Mouse (Mus musculus): ENCODE data around the gene Cdh10. TPM values are rescaled to one million over a fixed set of nuclear protein-coding genes. Genes with fewer than 3 reads are reported as not detected.

Gene Cdh10
- polyA plus RNA-seq, 1 experiment from 2014 or later: 0.98 TPM

- 86% methylated on average over 3 of the region's 3 CpGs for WGBS
- Histone ChIP-seq H3K4me2 (no peak overlapping the region), H3K9ac (no peak overlapping the region), H3K9me3 (replicated peaks) (no peaks in the 10 kb centered on the region), H3K27me3 (replicated peaks) (no peaks in the 10 kb centered on the region), H3K4me3 (no peak overlapping the region), H3K36me3 (no peaks in the 10 kb centered on the region), H3K4me1 (replicated peaks) (no peaks in the 10 kb centered on the region), H3K27ac (ENCODE audit: poor library complexity, severe bottlenecking) (no peak overlapping the region)
- no peak for ATAC-seq (ENCODE audit: insufficient number of reproducible peaks, low FRiP score)
Measured at GRCm38 (mm10) chr15:18984891-18985290, 166.1 kb downstream of the Cdh10 start.

- Histone ChIP-seq H3K9ac (no peak overlapping the region), H3K4me2 (no peak overlapping the region), H3K4me1 (replicated peaks) (no peaks in the 10 kb centered on the region), H3K27me3 (replicated peaks) (no peaks in the 10 kb centered on the region), H3K36me3 (no peaks in the 10 kb centered on the region), H3K9me3 (replicated peaks) (no peaks in the 10 kb centered on the region), H3K27ac (ENCODE audit: poor library complexity, severe bottlenecking) (no peak overlapping the region), H3K4me3 (no peak overlapping the region)
- no peak for ATAC-seq (ENCODE audit: insufficient number of reproducible peaks, low FRiP score)
- WGBS: 76% methylated on average over 1 of the region's 1 CpGs
Measured at GRCm38 (mm10) chr15:18987671-18988070, 168.9 kb downstream of the Cdh10 start.

- no peaks in the 10 kb centered on the region for H3K4me1 ChIP-seq (replicated peaks)
- no peaks in the 10 kb centered on the region for H3K36me3 ChIP-seq
- ATAC-seq (ENCODE audit: insufficient number of reproducible peaks, low FRiP score): no peak
- H3K4me2 ChIP-seq: no peak overlapping the region
- H3K9me3 ChIP-seq (replicated peaks): no peaks in the 10 kb centered on the region
- no peaks in the 10 kb centered on the region for H3K27me3 ChIP-seq (replicated peaks)
- H3K4me3 ChIP-seq: no peak overlapping the region
- H3K9ac ChIP-seq: no peak overlapping the region
- H3K27ac ChIP-seq (ENCODE audit: poor library complexity, severe bottlenecking): no peak overlapping the region
Measured at GRCm38 (mm10) chr15:18993512-18993911, 174.8 kb downstream of the Cdh10 start.

GRCm38 (mm10) chr15:18994294-18994693, 175.5 kb downstream of the Cdh10 start:
- no peaks in the 10 kb centered on the region for H3K27me3 ChIP-seq (replicated peaks)
- no peak overlapping the region for H3K9ac ChIP-seq
- no peak overlapping the region for H3K4me3 ChIP-seq
- ATAC-seq (ENCODE audit: insufficient number of reproducible peaks, low FRiP score): no peak
- no peaks in the 10 kb centered on the region for H3K9me3 ChIP-seq (replicated peaks)
- H3K4me2 ChIP-seq: no peak overlapping the region
- no peaks in the 10 kb centered on the region for H3K4me1 ChIP-seq (replicated peaks)
- WGBS: 68% methylated on average over 4 of the region's 4 CpGs
- H3K36me3 ChIP-seq: no peaks in the 10 kb centered on the region
- no peak overlapping the region for H3K27ac ChIP-seq (ENCODE audit: poor library complexity, severe bottlenecking)

GRCm38 (mm10) chr15:19010829-19011228, 192.1 kb downstream of the Cdh10 start:
- Histone ChIP-seq H3K9me3 (replicated peaks) (no peaks in the 10 kb centered on the region), H3K4me3 (no peak overlapping the region), H3K27ac (ENCODE audit: poor library complexity, severe bottlenecking) (no peak overlapping the region), H3K27me3 (replicated peaks) (no peaks in the 10 kb centered on the region), H3K4me2 (no peak overlapping the region), H3K4me1 (replicated peaks) (no peaks in the 10 kb centered on the region), H3K36me3 (no peaks in the 10 kb centered on the region), H3K9ac (no peak overlapping the region)
- 75% methylated on average over 10 of the region's 10 CpGs for WGBS
- ATAC-seq (ENCODE audit: insufficient number of reproducible peaks, low FRiP score): no peak

- Histone ChIP-seq H3K27ac (ENCODE audit: poor library complexity, severe bottlenecking) (no peak overlapping the region), H3K9me3 (replicated peaks) (no peaks in the 10 kb centered on the region), H3K27me3 (replicated peaks) (no peaks in the 10 kb centered on the region), H3K4me1 (replicated peaks) (no peaks in the 10 kb centered on the region), H3K9ac (no peak overlapping the region), H3K4me2 (no peak overlapping the region), H3K4me3 (no peak overlapping the region), H3K36me3 (no peaks in the 10 kb centered on the region)
- ATAC-seq (ENCODE audit: insufficient number of reproducible peaks, low FRiP score): no peak
- WGBS: 57% methylated on average over 3 of the region's 3 CpGs
Measured at GRCm38 (mm10) chr15:19032983-19033382, 214.2 kb downstream of the Cdh10 start.

- H3K9ac ChIP-seq: no peak overlapping the region
- whole genome bisulfite sequencing: 64% methylated on average over 1 of the region's 1 CpGs
- H3K9me3 ChIP-seq (replicated peaks): no peaks in the 10 kb centered on the region
- no peak for ATAC-seq (ENCODE audit: insufficient number of reproducible peaks, low FRiP score)
- no peak overlapping the region for H3K4me3 ChIP-seq
- H3K4me1 ChIP-seq (replicated peaks): no peaks in the 10 kb centered on the region
- no peak overlapping the region for H3K4me2 ChIP-seq
- H3K36me3 ChIP-seq: no peaks in the 10 kb centered on the region
- H3K27ac ChIP-seq (ENCODE audit: poor library complexity, severe bottlenecking): no peak overlapping the region
- H3K27me3 ChIP-seq (replicated peaks): no peaks in the 10 kb centered on the region
Measured at GRCm38 (mm10) chr15:19040077-19040476, 221.3 kb downstream of the Cdh10 start.

All from heart, embryonic 12.5 days (tissue).